Mouse (Mus musculus) G1E-ER4 (cell line): ENCODE results near the gene Gm9821. TPM values are rescaled to one million over a fixed set of nuclear protein-coding genes. Genes with fewer than 3 reads are reported as not detected.

ENCODE experiments used
- GATA1 ChIP-seq: IDR thresholded peaks from one replicate; pipeline ENCODE4 v1.8.0; 2012; ENCODE audit warnings: low read length, inconsistent platforms
- polyA plus RNA-seq: library from polyadenylated mRNA; stranded (reverse); fragments of >175 nt; gene quantifications from 2 replicates; pipeline ENCODE4 v1.2.3, GENCODE M21; 2012

Gene Gm9821
- polyA plus RNA-seq, 1 experiment: not detected

GRCm38 (mm10) chr2:91971231-91972097 is 26.0 kb downstream of the Gm9821 start:
- no peak for TF ChIP-seq GATA1

- no peak for TF ChIP-seq GATA1
Observed at GRCm38 (mm10) chr2:91972121-91972566, 26.6 kb downstream of the Gm9821 start.

- TF ChIP-seq GATA1: no peak
Observed at GRCm38 (mm10) chr2:91973416-91974135, 28.1 kb downstream of the Gm9821 start.

- TF ChIP-seq GATA1: no peak
Observed at GRCm38 (mm10) chr2:91975581-91976541, 30.4 kb downstream of the Gm9821 start, which contains the start of gene Dgkz. Gene Dgkz (minus strand): TSS chr2:91975864.

- no peak for TF ChIP-seq GATA1
Observed at GRCm38 (mm10) chr2:91977960-91978359, 32.5 kb downstream of the Gm9821 start.

GRCm38 (mm10) chr2:91978547-91978946 is 33.0 kb downstream of the Gm9821 start:
- no peak for TF ChIP-seq GATA1

GRCm38 (mm10) chr2:91980245-91980644 is 34.7 kb downstream of the Gm9821 start:
- TF ChIP-seq GATA1: no peak

- TF ChIP-seq GATA1: no peak
Observed at GRCm38 (mm10) chr2:91980830-91981229, 35.3 kb downstream of the Gm9821 start.

GRCm38 (mm10) chr2:91984439-91984838 is 38.9 kb downstream of the Gm9821 start:
- TF ChIP-seq GATA1: no peak

- TF ChIP-seq GATA1: no peak
Observed at GRCm38 (mm10) chr2:91984906-91985525, 39.5 kb downstream of the Gm9821 start.

GRCm38 (mm10) chr2:91986071-91986470 is 40.6 kb downstream of the Gm9821 start:
- TF ChIP-seq GATA1: no peak

GRCm38 (mm10) chr2:91987542-91987941 is 42.0 kb downstream of the Gm9821 start:
- no peak for TF ChIP-seq GATA1

- no peak for TF ChIP-seq GATA1
Observed at GRCm38 (mm10) chr2:91989750-91990149, 44.2 kb downstream of the Gm9821 start.

- no peak for TF ChIP-seq GATA1
Observed at GRCm38 (mm10) chr2:91993409-91993808, 47.9 kb downstream of the Gm9821 start.

GRCm38 (mm10) chr2:91996006-91996405 is 50.5 kb downstream of the Gm9821 start:
- no peak for TF ChIP-seq GATA1

Other genes with a start within 250 kb of the Gm9821 start
- 30.5 and 32.9 TPM in 2 replicates for gene Atg13, start 235.1 kb upstream of the Gm9821 start, polyA plus RNA-seq
- 1.0 and 2.2 TPM in 2 replicates for gene Harbi1, start 234.9 kb upstream of the Gm9821 start, polyA plus RNA-seq
- gene Ambra1, start 215.6 kb upstream of the Gm9821 start, polyA plus RNA-seq: 25.9 and 26.4 TPM in 2 replicates
- gene Chrm4, start 18.5 kb upstream of the Gm9821 start, polyA plus RNA-seq: 0.17 and 0.23 TPM in 2 replicates
- 7.4 and 8.7 TPM in 2 replicates for gene Mdk, start 13.4 kb upstream of the Gm9821 start, polyA plus RNA-seq
- gene Dgkz, start 30.2 kb downstream of the Gm9821 start, polyA plus RNA-seq: 462 and 526 TPM in 2 replicates
- 0.94 and 1.0 TPM in 2 replicates for gene Creb3l1, start 78.8 kb downstream of the Gm9821 start, polyA plus RNA-seq
- gene Phf21a, start 147.4 kb downstream of the Gm9821 start, polyA plus RNA-seq: 5.5 and 7.1 TPM in 2 replicates